Mouse (Mus musculus) erythroblast, embryonic 14.5 days (primary cell): ENCODE data around the gene Klhdc2.

Source experiments
- GATA1 ChIP-seq: IDR thresholded peaks from 2 replicates; pipeline ENCODE4 v1.6.1; 2012; ENCODE audit warnings: low read length, inconsistent platforms, mixed read lengths
- TAL1 ChIP-seq: IDR thresholded peaks from 3 replicates; pipeline ENCODE4 v1.6.1; 2012; ENCODE audit warnings: low read length, inconsistent platforms, mixed read lengths

DNA sequence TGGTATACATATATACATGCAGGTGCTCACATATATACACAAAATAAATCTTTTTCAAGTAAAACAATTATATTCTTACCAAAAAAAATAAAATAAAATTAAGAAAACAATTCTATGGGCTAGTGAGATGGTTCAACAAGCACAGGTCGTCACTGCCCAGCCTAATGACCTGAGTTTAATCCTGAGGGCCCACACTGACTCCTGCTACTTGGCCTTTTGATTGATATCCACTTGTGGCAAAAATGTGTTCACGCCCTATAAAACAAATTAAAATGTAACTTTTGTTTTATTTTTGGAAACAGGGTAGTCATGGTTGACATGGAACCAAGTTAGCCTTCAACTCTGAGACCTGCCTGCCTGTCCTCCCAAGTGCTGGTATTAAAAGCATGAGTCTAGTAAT is 53.4 kb downstream of the Klhdc2 start:
- TF ChIP-seq GATA1 (no peak), TAL1 (no peak)
